Comparison of ENCODE assay signal across 1 mouse cellular context in genomic region chr7:64035025-64035606, GRCm38 (mm10).
TF ChIP-seq lines count a peak whose summit lies in the region.

No protein-coding gene starts in this region.

TF ChIP-seq in MEL, 35 proteins besides CTCF, POLR2A, EP300 and RAD21 (continued from another document):
- TF ChIP-seq MEF2A (IDR thresholded peaks at IDR 0.05; ENCODE audit: extremely low read depth, insufficient replicate concordance, low read depth, low read length, poor library complexity, severe bottlenecking) (no peak), MAX (IDR thresholded peaks at IDR 0.05; ENCODE audit: low read length) (peak; percentile 78), SMC3 (IDR thresholded peaks at IDR 0.05; ENCODE audit: low read depth, low read length) (no peak), E2F4 (IDR thresholded peaks at IDR 0.05; ENCODE audit: borderline replicate concordance, low read depth, low read length) (no peak), MAFK (IDR thresholded peaks at IDR 0.05; ENCODE audit: borderline replicate concordance, low read depth, low read length) (0 out of 2 replicates have a peak, but pooled peaks have one; percentile 16), BHLHE40 (IDR thresholded peaks at IDR 0.05; ENCODE audit: borderline replicate concordance, low read depth, low read length) (no peak), CHD2 (IDR thresholded peaks at IDR 0.05; ENCODE audit: low read length) (no peak), JUND (IDR thresholded peaks at IDR 0.05; ENCODE audit: low read depth, low read length) (no peak), ETS1 (IDR thresholded peaks at IDR 0.05; ENCODE audit: low read depth, low read length) (peak; percentile 75), GATA1 (IDR thresholded peaks at IDR 0.05; ENCODE audit: low read depth, low read length) (peak; percentile 73), CHD1 (IDR thresholded peaks at IDR 0.05; ENCODE audit: low read depth, low read length) (no peak)
TF ChIP-seq in MEL: peak in this region for 13.
